Mouse (Mus musculus) Patski (cell line): ENCODE measurements at regions not wholly inside any gene's neighbourhood (a gene's known extent, or its start where the extent isn't known, plus 50 kb on each side); places are given as distances from the start of the nearest gene placed in this dataset.

ENCODE experiments used
- ATAC-seq: fragments of 100-300 bp; one replicate; pipeline ENCODE4 v1.8.0; 2021
- CTCF ChIA-PET: fragments of 350-600 bp; sonication (Branson Sonifier 250); formaldehyde crosslinking; loops from one replicate; lab custom pipeline; 2022; ENCODE audit warnings: inconsistent platforms; lab: Charles Lee
- POLR2A ChIA-PET: fragments of 350-600 bp; sonication (Branson Sonifier 250); formaldehyde crosslinking; loops from one replicate; lab custom pipeline; 2022; ENCODE audit warnings: antibody characterized with exemption, inconsistent platforms; lab: Charles Lee
- DNase-seq: peaks from one replicate; pipeline ENCODE4 v3.0.0-alpha.2; 2011; ENCODE audit warnings: low read depth, low spot score
- H3K27me3 ChIP-seq: fragments of 371-371 bp; one replicate; pipeline ENCODE4 v1.5.1; 2021
- CTCF ChIP-seq: fragments of 100-300 bp; IDR thresholded peaks from one replicate; pipeline ENCODE4 v1.5.1; 2021
- in situ Hi-C: fragments of 300-500 bp; cut with MboI; formaldehyde crosslinking; loops from 3 replicates; pipeline ENCODE4 v1.11.1; 2018; ENCODE audit warnings: low pct_unique_long_range_greater_than_20kb, mixed read lengths

DNA sequence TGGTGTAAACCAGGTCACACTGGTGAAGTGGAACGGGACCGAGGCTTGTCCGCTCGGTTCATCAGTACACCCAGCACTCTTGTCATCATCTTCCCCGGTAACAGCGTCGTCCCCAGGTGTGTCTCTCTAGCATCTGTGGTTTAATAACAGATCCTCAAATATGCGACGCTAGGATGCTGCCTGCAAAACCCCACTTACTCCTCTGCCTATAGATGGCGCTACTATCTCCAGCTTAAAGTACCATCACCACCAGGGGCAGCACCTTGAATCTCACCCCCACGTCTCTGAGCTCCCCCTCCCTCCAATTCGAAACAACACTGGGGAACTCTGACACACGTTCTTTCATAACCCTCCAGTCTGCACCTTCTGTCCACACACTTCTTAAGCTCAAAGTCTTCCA is 295.1 kb upstream of the Arglu1 start:
- ChIA-PET POLR2A (no interaction called here), CTCF (interaction anchor here (1.2 to 1.5 kb wide), 2 partner anchors 7 to 13 kb away, joined by 3 to 4 read pairs; no protein-coding TSS in a partner anchor)
- DNase-seq (no peak), ATAC-seq (no peak)
- in situ Hi-C loops = loop anchor here (25.0 kb wide), 1 partner anchor 723 kb away; no protein-coding TSS in a partner anchor
- H3K27me3 ChIP-seq = no peaks in the 10 kb centered on the region
- peak; percentile 20 for TF ChIP-seq CTCF

DNA sequence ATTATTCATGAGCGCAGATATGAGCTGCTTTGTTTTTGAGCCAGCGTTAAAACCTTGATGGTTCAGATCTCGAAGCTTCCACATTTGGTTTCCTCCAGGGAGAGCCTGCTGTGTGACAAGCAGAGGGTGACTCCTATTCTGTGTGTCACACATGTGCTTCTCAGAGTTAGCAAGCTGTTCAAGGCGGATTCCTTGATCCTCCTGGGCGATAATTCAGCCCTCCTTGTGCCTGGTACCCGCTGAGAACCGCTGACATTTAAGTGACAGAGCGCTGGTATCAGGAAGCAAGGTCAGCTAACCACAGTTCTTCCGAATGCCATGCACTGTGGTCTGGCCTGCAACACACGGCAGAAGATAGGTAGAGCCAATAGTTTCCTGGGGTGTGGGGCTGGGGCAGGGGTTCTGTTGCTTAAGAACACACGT is 294.5 kb upstream of the Arglu1 start:
- no peaks in the 10 kb centered on the region for H3K27me3 ChIP-seq
- ATAC-seq = no peak
- CTCF ChIA-PET = interaction anchor here (0.9 to 1.5 kb wide), 4 partner anchors 8 to 30 kb away, joined by 3 to 4 read pairs (median 3); no protein-coding TSS in a partner anchor
- no peak for DNase-seq
- no peak for TF ChIP-seq CTCF
- in situ Hi-C loops = loop anchor here (25.0 kb wide), 1 partner anchor 723 kb away; no protein-coding TSS in a partner anchor
- POLR2A ChIA-PET = no interaction called here

DNA sequence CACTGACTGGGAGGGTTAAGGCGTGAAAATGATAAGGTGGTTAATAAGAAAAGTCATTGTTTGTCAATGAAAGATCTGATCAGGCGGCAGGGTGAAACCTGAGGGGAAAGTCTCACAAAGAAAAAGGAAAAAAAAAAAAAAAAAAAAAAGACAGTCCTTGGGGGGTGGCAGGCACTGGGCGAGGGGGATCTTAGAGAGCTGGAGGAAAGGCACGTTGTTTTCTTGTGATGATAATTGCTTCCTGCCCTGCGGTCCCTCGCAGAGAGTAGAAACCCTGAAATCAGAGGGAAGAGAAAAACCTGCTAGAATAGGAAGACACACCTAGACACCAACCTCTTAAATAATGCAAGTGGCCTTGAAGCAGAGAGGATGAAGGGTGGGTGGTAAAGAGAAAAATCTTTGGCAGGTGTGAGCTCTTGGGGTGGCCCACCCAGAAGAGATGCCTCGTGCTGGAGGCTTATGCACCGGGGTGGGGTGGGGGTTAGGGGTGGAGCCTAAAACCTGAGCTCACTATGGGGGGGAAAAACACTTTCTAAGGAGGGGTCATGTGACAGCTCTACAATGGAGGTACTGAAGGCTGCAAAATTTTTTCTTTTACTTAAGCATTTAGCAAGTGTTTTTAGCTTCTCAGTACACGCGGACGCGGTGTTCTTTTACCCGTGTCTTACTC is 294.0 kb upstream of the Arglu1 start:
- no peak for DNase-seq
- no peak for ATAC-seq
- in situ Hi-C loops = loop anchor here (25.0 kb wide), 1 partner anchor 722 kb away; no protein-coding TSS in a partner anchor
- ChIA-PET POLR2A (interaction anchor here (0.8 kb wide), 1 partner anchor 223 kb away, joined by 6 read pairs; no protein-coding TSS in a partner anchor), CTCF (interaction anchor here (0.9 to 1.5 kb wide), 4 partner anchors 9 to 31 kb away, joined by 3 to 4 read pairs (median 3); no protein-coding TSS in a partner anchor)
- H3K27me3 ChIP-seq = no peaks in the 10 kb centered on the region
- no peak for TF ChIP-seq CTCF

DNA sequence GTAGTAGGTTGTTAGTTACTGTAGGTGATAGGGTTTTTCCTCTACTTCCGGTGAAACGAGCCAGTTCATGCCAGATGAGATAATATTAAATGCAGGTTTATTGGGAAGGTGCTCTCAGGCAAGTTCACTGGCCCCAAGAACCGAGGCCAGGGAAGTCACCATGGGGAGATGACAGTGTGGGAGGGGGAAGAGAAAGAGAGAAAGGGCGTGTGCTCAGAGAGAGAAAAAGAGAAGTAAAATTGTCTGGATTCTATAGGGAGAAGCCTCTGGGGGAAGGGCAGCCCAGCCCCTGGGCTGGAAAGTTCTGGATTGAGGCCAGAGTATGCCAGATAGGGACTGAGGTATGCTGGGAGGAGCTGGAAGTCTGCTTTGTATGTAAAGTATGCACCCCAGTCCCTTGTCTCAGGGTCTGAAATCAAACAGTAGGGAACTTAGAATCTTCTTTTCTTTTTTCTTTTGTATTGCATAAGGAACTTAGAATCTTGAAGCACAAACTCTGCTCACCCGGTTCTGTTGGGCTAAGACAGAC is 292.9 kb upstream of the Arglu1 start:
- TF ChIP-seq CTCF = no peak
- ChIA-PET POLR2A (no interaction called here), CTCF (no interaction called here)
- no peaks in the 10 kb centered on the region for H3K27me3 ChIP-seq
- DNase-seq = no peak
- in situ Hi-C loops = loop anchor here (25.0 kb wide), 1 partner anchor 721 kb away; no protein-coding TSS in a partner anchor
- no peak for ATAC-seq

DNA sequence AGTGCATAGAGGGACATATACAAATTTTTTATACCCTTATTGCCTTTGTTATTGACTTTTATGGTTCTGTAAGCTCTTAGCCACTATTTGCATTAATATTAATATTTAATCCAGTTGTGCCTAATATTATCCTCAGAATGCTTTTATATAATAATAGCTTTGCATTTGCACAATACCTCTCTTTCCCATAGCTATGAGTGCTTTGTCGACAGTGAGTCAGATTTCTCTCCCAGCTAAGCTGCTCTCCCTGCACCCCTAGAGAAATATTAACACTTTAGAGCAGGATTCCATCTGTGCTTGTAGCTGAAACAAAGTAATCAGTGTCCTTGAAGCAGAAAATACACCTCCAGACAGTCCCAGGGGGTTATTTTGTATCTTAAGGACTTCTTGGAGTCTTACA is 288.6 kb upstream of the Arglu1 start:
- no peaks in the 10 kb centered on the region for H3K27me3 ChIP-seq
- ChIA-PET POLR2A (interaction anchor here (1.5 kb wide), 1 partner anchor 13 kb away, joined by 4 read pairs; no protein-coding TSS in a partner anchor), CTCF (interaction anchor here (1.1 to 1.6 kb wide), 2 partner anchors 10 to 196 kb away, joined by 4 to 6 read pairs; no protein-coding TSS in a partner anchor)
- no peak for TF ChIP-seq CTCF
- in situ Hi-C loops = loop anchor here (10.0 to 25.0 kb wide), 2 partner anchors 144 to 717 kb away; no protein-coding TSS in a partner anchor
- ATAC-seq (peak; percentile 86), DNase-seq (no peak)

DNA sequence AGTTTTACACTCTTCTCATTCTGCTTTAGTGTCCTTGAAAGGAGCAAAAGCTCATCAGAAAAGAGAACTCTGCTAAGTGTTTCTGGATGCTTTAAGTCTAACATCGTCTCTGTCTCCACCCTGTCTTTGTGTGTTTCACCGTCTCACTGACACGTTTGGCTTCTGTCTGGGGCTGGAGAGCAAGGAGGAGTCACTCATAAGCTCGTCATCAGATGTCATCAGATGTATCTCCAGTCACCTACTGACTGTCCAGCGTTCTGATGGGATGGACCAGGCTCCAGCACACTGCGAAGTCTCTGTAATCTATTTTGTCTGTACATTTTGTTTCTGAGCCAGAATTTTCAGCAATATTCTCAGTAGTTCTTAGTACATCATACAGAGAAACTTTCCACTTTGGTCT is 283.4 kb upstream of the Arglu1 start:
- TF ChIP-seq CTCF = no peak
- DNase-seq (no peak), ATAC-seq (no peak)
- POLR2A ChIA-PET = no interaction called here
- H3K27me3 ChIP-seq = no peaks in the 10 kb centered on the region
- CTCF ChIA-PET = interaction anchor here (1.9 to 2.4 kb wide), 2 partner anchors 13 to 19 kb away, joined by 5 to 11 read pairs; no protein-coding TSS in a partner anchor
- in situ Hi-C loops = loop anchor here (10.0 kb wide), 1 partner anchor 139 kb away; no protein-coding TSS in a partner anchor

DNA sequence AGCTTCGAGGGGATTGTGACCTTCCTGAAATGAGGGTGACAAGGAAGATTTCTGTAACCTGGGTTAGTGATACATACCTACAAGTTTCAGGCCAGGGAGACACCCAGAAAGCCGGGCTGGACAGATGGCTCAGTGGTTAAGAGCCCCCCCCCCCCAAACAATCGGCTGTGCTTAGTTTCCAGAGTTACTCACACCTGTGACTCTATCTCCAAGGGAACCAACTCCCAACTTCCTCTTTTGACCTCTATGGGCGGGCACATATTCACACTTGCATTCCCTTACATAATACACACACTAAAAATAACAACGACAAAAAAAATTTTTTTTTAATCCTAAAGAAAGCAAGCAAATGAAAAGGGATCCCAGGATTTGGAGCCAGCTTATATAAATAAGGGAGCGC is 283.0 kb upstream of the Arglu1 start:
- in situ Hi-C loops = loop anchor here (10.0 kb wide), 1 partner anchor 139 kb away; no protein-coding TSS in a partner anchor
- ChIA-PET POLR2A (interaction anchor here (0.6 kb wide), 1 partner anchor 1123 kb away, joined by 3 read pairs; no protein-coding TSS in a partner anchor), CTCF (interaction anchor here (1.9 to 2.4 kb wide), 2 partner anchors 13 to 19 kb away, joined by 5 to 11 read pairs; no protein-coding TSS in a partner anchor)
- DNase-seq = no peak
- no peak for TF ChIP-seq CTCF
- no peaks in the 10 kb centered on the region for H3K27me3 ChIP-seq
- no peak for ATAC-seq

DNA sequence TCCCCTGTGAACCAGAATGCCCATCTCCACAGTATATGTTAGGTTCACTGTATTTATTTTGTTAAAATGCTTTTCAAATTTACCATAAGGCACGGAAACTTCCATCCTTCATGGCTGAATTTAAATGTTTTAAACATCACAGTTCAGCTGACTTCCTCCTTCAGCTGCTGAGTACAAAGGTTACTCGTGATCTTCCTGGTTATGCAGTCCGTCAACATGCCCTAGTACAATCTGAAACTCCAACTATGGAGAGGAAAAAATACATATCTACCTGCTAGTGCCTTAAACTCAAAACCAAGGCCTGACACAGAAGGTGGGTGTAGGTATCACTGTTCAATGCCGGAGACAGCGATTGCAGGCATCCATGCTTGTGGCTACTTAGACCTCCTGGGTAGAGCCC is 280.5 kb upstream of the Arglu1 start:
- in situ Hi-C loops = loop anchor here (10.0 kb wide), 1 partner anchor 136 kb away; no protein-coding TSS in a partner anchor
- ChIA-PET CTCF (no interaction called here), POLR2A (no interaction called here)
- H3K27me3 ChIP-seq = no peaks in the 10 kb centered on the region
- ATAC-seq (no peak), DNase-seq (no peak)
- no peak for TF ChIP-seq CTCF

DNA sequence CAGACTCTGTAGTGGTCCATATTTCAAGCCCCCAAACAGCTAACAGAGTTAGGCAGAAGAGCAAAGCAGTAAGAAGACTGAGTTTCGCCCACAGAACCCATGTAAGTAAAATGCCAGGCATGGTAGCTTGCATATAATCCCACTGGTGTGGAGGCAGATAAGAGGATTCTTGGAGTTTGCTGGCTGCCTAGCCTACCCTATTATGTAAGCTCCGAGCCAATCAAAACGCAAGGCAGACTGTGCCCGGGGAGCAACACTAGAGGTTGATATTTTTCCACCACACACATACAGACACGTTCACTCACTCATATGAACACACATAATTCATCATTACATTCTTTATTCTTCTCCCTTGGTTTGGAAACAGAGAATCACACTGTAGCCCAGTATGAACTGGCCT is 280.0 kb upstream of the Arglu1 start:
- no peak for TF ChIP-seq CTCF
- no peak for DNase-seq
- H3K27me3 ChIP-seq = no peaks in the 10 kb centered on the region
- CTCF ChIA-PET = no interaction called here
- POLR2A ChIA-PET = no interaction called here
- in situ Hi-C loops = loop anchor here (10.0 kb wide), 1 partner anchor 136 kb away; no protein-coding TSS in a partner anchor
- ATAC-seq = no peak

DNA sequence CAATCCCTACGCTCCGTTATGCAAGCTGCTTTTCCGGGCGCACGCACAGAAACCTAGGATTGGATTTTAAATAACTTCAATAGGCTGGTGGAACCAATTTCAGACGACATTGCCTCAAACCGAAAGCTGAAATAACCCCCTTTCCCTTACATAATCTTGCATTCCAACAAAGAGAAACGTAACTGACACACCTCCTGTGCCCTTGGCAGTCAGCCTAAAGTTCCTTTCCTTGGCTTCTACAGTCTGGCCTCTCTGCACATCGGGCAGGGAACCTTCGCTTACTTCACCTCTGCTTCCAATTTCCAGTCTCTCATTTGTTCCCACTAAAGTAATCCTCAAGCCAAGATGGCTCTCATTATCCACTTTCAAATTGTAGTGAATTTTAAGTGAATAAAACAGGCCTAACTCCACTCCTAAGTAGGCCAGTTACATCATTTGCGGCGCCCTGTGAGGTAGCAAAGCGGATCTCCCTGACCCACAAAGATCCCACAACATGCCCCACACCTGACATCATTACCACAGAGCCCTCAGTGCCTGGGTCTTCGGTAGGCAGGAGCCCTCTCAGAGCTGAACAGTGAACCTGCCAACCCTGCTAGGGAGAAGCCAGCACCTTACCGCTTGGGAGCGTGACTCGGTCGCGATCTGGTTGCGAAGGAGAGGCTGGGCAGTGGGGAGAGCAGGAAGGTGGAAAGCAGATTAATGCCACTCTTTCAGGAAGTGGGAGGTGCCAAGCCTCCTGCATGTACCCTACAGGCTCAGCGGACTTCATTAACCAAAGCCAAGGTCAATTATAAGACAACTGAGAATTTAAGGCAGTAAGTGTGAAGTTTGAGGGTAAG is 279.0 kb upstream of the Arglu1 start:
- H3K27me3 ChIP-seq = no peaks in the 10 kb centered on the region
- TF ChIP-seq CTCF = no peak
- CTCF ChIA-PET = interaction anchor here (1.5 kb wide), 1 partner anchor 63 kb away, joined by 3 read pairs; no protein-coding TSS in a partner anchor
- DNase-seq (no peak), ATAC-seq (peak; percentile 35)
- in situ Hi-C loops = no loop called here
- POLR2A ChIA-PET = no interaction called here
